Comparison of ENCODE assay signal across 24 mouse cellular contexts in genomic region chr1:36598411-36598810, GRCm38 (mm10). TPM values are rescaled to one million over a fixed set of nuclear protein-coding genes. Genes with fewer than 3 reads are reported as not detected.
DNase-seq lines count a peak whose midpoint lies in the region; ATAC-seq lines count a peak whose summit lies in the region.
"Had no signal": no experiment of that assay in that cellular context is flagged by ENCODE, and none has a peak within 500 bp of the region (broad histone marks: within the 10 kb centered on the region; RNA-seq: fewer than 3 reads in every experiment).

No protein-coding gene starts in this region.

- H3K27ac ChIP-seq in midbrain, embryonic 11.5 days (ENCODE audit: low read depth, low read length), result no peak overlapping the region
- H3K27ac ChIP-seq in midbrain, embryonic 16.5 days (ENCODE audit: low read length), result no peak overlapping the region

- ATAC-seq in midbrain, embryonic 11.5 days (ENCODE audit: low FRiP score), result no peak
- no peak for ATAC-seq in midbrain, embryonic 16.5 days
- ATAC-seq: activated CD4-positive, CD25-positive, alpha-beta regulatory T cell, adult 4 months; CD4-positive, CD25-positive, alpha-beta regulatory T cell, adult 4 months; Patski had no signal

- no peaks in the 10 kb centered on the region for H3K36me3 ChIP-seq in midbrain, embryonic 11.5 days (ENCODE audit: control insufficient read depth, insufficient read depth, low read length)
- H3K36me3 ChIP-seq in midbrain, embryonic 16.5 days (ENCODE audit: control insufficient read depth, insufficient read depth, low read length), result no peaks in the 10 kb centered on the region
- H3K36me3 ChIP-seq: G1E had no signal

- H3K9ac ChIP-seq in midbrain, embryonic 11.5 days (ENCODE audit: low read length), result no peak overlapping the region
- no peak overlapping the region for H3K9ac ChIP-seq in midbrain, embryonic 16.5 days (ENCODE audit: low read depth, low read length)

- WGBS in midbrain, embryonic 11.5 days, result 76% methylated on average over 2 of the region's 2 CpGs
- 69% methylated on average over 2 of the region's 2 CpGs for whole genome bisulfite sequencing in midbrain, embryonic 16.5 days

- no peak overlapping the region for H3K4me3 ChIP-seq in midbrain, embryonic 11.5 days (ENCODE audit: low read depth, low read length)
- H3K4me3 ChIP-seq in midbrain, embryonic 16.5 days (ENCODE audit: low read depth, low read length), result no peak overlapping the region

- intact Hi-C loops in heart, postnatal 10 days (cut with DNase I), result no loop called here

- H3K27me3 ChIP-seq in midbrain, embryonic 11.5 days (ENCODE audit: control insufficient read depth, insufficient read depth, low read length), result no peaks in the 10 kb centered on the region
- no peaks in the 10 kb centered on the region for H3K27me3 ChIP-seq in midbrain, embryonic 16.5 days (ENCODE audit: control insufficient read depth, insufficient read depth, low read depth, low read length)
- H3K27me3 ChIP-seq: CH12.LX, Patski had no signal

- H3K4me2 ChIP-seq in midbrain, embryonic 11.5 days, result no peak overlapping the region
- H3K4me2 ChIP-seq in midbrain, embryonic 16.5 days (ENCODE audit: low read length), result no peak overlapping the region

- peak; percentile 51 for DNase-seq in midbrain, embryonic 11.5 days (ENCODE audit: low spot score, missing footprints)
- DNase-seq in A20 (ENCODE audit: low read depth, low spot score), result peak; percentile 68
- DNase-seq in heart, postnatal 10 days, result no peak
- DNase-seq: adrenal gland, adult 2 months; adrenal gland, adult 8-10 months; adrenal gland, postnatal 10 days; adrenal gland, postnatal 14 days; adrenal gland, postnatal 25 days; adrenal gland, postnatal 36 days; B cell, adult 2 months; cerebellum, adult 11 months; cerebellum, adult 11-12 months; cerebellum, adult 18-20 months; cerebellum, adult 2 months had no signal

- no peaks in the 10 kb centered on the region for H3K9me3 ChIP-seq in midbrain, embryonic 11.5 days (ENCODE audit: control insufficient read depth, low read length)
- H3K9me3 ChIP-seq in midbrain, embryonic 16.5 days (replicated peaks; ENCODE audit: control insufficient read depth, low read length, poor library complexity, severe bottlenecking), result no peaks in the 10 kb centered on the region
- H3K9me3 ChIP-seq: G1E had no signal

- H3K4me1 ChIP-seq in midbrain, embryonic 11.5 days (ENCODE audit: control insufficient read depth, insufficient read depth, low read length), result no peaks in the 10 kb centered on the region
- H3K4me1 ChIP-seq in midbrain, embryonic 16.5 days (ENCODE audit: control insufficient read depth, insufficient read depth, low read length), result no peaks in the 10 kb centered on the region

RNA-seq across cellular contexts. Expression of gene Sema4c, which starts 40.3 kb away (rescaled TPM):
- polyA plus RNA-seq in midbrain, embryonic 11.5 days (2014; fragmentation: Nextera tagmentation; extraction: Ambion mirVana), result 3.1 and 3.4 TPM in 2 replicates
- 24.4 and 27.0 TPM in 2 replicates for polyA plus RNA-seq in midbrain, embryonic 16.5 days (2015; fragmentation: Nextera tagmentation; extraction: Ambion mirVana)
- 10 to 100 TPM; 24.4 to 25.0 TPM for total RNA-seq in heart, postnatal 10 days (2021)
- polyA plus RNA-seq: G1E had no signal

RNA-seq across cellular contexts. Expression of gene Ankrd39, which starts 51.2 kb away (rescaled TPM):
- 12.3 and 14.0 TPM in 2 replicates for polyA plus RNA-seq in midbrain, embryonic 11.5 days (2014; fragmentation: Nextera tagmentation; extraction: Ambion mirVana)
- 30.6 and 32.8 TPM in 2 replicates for polyA plus RNA-seq in midbrain, embryonic 16.5 days (2015; fragmentation: Nextera tagmentation; extraction: Ambion mirVana)
- total RNA-seq in heart, postnatal 10 days (2021), result 10 to 100 TPM; 12.9 to 14.1 TPM

RNA-seq across cellular contexts. Expression of gene Gm42417, which starts 59.2 kb away (rescaled TPM):
- not detected in 2 replicates for polyA plus RNA-seq in midbrain, embryonic 11.5 days (2014; fragmentation: Nextera tagmentation; extraction: Ambion mirVana)
- 0.20 and 0.75 TPM in 2 replicates for polyA plus RNA-seq in midbrain, embryonic 16.5 days (2015; fragmentation: Nextera tagmentation; extraction: Ambion mirVana)
- total RNA-seq in heart, postnatal 10 days (2021), result 100 to 1,000 TPM in 1 of 2 experiments, 10 to 100 TPM in 1; 90.6 to 123 TPM
- total RNA-seq: adrenal gland, adult 18-20 months; adrenal gland, adult 2 months; adrenal gland, adult 8-10 months; adrenal gland, postnatal 25 days; adrenal gland, postnatal 4 days; ES-E14; G1E; MEL had no signal
- polyA plus RNA-seq: adrenal gland, adult 2 months had no signal

Comparison
In these comparisons a context has a peak if more than half of its experiments do, and no peak if none do; other contexts are left out.
1. DNase-seq: peak in midbrain, embryonic 11.5 days (single experiment) and A20 (single experiment); none in heart, postnatal 10 days (0 of 2).